Mouse (Mus musculus): ENCODE data around the gene Eif4g2.

The Eif4g2 gene

DNA sequence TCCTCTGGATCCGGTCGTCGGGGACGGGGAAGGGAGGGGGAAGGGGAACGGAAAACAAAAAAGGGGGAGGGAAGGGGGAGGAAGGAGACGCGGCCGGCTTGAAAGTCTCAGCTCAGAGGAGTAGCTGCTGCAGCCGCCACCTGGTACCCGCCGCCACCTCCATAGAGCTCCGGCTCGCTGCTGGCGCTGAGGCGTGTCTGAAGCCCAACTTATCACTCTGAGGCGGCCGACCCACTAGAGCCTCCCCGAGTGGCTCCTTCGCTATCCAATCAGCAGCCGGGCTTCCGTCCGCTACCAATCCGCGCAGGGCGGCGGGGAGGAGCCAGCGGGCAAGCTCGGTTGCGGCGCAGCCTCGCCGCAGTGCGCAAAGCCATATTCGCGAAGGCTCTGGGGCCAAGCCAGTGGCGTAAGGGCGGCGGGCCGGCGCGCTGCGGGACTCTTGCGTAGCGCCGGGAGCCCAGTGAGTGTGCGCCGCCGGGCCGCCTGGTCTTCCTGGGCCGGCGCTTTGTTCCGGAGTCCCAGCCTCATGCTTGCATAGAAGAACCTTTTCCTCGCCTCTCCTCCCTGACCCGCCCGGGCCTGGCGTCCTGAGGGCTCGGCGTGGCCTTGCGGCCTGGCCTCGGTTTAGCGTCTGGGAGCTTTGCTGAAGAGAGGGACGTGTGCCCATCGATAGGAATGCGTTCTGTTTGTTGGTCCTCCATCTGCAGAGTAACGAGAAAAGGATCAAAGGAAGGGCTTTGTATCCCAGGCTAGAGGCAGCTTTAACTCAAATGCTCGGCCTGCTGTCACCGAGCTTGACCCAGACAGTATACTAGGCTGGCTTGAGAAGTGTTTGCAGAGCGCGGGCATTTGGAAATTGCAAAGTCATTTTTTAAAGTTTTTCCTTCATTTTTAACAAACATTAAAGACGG lies at the start of gene Eif4g2:
Eif4g2 (minus strand) TSS at position 209 of the 911 bp plus-strand sequence.
- peak; percentile 99 for DNase-seq (ENCODE audit: low read depth, low spot score)

DNA sequence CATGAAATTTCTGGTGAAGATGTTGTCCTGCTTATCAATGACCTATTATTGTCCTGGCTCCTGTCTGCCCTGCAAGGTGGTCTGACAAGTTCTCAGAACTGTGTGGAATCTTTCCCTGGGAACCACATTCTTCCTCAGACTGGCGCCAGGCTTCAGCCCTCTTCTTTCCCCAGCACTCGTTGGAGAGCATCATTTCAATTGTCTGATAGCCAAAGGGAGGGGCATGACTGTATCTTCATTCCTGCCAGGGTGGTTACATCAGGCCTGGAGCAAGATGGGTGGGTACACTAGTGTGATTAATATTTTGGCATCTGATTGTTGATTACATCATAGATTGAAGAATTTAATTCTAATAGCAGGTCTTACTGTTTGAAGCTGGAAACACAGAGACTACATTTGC lies 49.8 kb upstream of the Eif4g2 start:
- no peak for DNase-seq (ENCODE audit: low read depth, low spot score)

DNA sequence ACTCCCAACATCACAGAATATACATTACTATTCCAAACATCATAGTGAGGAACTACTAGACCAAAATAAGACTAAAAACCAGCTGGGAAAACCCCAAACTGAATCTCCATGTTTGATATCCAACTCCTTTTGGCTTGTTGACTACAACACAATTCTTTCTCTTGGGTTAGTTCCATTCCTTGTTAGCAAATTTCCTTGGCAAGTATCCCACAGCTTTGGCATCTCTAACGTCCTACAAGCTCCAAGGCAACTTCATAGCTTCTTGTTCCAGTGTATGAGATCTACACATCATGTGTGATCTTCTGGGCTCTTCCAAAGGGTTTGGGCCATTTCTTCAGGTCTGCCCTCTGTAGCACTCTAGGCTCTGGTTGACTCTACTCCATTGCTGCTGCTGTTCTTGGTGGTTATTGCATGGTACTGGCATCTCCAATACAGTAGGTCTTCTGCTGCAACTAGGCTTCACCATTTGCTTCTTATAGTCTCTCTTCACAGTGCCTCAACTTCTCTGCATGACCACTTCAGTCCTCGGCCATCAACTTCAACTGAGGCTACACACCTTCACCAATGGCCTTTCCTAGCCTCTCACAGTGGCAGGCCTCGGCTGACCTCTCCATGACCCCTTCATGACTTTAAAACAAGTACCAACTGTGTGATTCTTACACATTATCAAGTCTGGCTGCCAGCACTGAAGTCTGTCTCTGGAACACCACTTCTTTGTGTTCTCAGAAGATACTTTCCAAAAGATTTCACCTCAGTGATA lies 44.0 kb upstream of the Eif4g2 start:
- no peak for DNase-seq (ENCODE audit: low read depth, low spot score)

DNA sequence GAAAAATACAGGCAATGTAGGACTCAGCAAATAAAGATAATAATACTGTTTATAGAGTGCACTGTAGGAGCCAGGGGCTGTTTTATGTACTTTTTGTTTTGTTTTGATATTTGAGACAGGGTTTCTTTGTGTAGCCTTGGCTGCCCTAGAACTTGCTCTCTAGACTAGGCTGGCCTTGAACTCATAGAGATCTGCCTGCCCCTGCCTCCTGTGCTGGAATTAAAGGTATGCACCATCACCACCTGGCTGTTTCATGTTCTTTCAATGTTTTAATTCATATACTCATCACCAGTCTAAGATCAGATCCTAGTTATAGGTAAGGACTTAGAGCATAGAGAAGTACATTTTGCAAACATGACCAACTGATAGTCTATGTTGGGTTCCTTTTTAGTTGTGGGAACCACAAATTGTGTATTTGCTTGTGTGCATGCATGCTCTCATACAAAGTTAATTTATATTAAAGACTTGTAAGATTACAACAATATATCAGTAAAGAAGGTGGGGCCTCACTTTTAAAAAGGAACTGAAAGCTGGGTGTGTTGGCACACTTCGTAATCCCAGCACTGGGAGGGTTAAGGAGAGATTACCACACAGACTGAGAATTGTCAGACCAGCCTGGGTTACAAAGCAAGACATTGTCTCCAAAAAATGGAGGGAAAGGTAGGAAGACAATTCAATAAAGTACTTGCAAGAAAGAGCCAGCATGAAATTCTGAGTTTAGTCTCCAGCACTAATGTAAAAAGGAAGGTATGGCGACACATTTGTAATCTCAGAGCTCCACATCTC lies 41.1 kb upstream of the Eif4g2 start:
- no peak for DNase-seq (ENCODE audit: low read depth, low spot score)

DNA sequence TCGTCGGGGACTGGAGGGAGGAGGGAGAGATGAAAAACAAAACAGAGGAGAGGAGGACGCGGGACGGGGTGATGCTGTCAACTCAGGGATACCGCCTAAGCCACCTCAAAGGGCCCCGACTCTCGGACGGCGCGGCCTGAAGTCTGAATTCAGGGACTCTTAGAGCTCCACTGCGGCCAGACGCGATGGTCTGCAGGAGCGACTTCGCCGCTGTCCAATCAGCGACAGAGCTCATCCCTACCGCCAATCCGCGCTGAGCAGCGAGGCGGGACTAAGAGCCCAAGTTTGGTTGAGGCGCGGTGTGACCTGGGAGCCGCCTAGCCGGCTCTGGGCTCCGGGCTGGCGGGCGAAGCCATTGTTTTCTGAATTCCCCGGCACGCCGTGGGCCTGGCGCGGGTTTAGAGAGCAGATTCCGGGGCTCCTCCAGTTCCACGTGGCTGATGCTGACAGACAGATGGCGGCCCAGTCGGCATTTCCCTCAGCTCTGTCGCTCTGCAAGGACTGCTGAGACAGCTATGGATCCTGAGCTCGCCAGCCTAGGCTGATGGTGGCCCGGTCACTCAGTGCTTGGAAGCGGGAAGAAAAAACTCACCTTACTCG lies 39.8 kb upstream of the Eif4g2 start:
- DNase-seq (ENCODE audit: low read depth, low spot score) = peak; percentile 97

DNA sequence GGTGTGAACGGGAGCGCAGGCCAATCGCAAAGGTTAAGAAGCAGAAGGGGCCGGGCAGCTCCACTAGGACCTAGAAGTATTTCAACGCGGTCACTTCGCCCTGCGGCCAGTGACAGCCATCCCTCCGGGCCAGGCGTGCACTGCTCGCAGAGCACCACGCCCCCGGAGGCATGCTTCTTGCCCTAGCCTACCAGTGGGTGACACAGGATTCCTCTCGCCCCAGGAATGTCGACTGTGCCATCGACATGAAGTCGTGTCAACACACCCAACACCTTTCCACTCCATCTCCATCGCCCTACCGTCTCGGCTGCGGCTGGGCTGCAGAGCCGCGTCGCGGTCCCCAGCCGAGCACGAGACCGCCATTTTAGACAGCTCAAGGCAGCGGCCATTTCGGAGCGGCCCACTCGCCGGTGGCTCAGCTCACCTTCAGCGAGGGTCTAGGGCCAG lies 39.3 kb upstream of the Eif4g2 start:
- DNase-seq (ENCODE audit: low read depth, low spot score) = no peak

DNA sequence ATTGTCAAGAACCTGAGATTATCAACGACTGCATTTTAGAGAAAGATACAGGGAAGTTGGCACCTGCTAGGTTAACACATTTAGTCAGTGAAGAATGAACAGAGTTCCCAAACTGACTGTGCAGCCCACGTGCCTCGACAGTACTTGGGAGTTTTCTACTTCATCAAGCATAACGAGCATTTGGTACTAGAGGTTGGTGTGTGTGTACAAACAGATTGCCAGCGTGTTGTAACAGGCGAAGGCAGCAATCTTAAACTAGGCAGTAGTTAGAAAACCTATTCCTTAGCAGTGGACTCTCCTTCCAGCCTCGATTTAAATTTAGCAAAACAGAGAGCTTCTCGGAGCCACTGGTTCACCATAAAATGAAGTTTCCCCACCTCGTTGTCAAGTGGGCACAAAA lies 38.7 kb upstream of the Eif4g2 start:
- DNase-seq (ENCODE audit: low read depth, low spot score) = no peak

DNA sequence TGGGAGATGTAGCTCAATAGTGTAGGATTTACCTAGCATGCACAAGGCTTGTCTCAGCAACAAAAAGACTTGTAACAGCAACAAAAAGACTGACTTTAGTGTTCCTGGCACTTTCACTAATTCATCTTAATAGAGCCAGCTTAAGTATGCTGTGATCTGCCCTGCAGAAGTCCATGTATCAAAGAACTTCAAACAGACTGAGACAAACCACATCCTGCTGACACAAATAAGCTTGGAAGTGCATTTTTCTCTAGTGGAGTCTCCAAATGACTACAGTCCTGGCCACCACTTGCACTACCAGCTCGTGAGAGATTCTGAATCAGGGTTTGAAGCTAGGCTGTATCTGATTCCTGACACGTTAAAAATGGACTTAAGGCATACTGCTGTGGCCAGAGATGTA lies 26.7 kb upstream of the Eif4g2 start:
- DNase-seq (ENCODE audit: low read depth, low spot score) = peak; percentile 42

DNA sequence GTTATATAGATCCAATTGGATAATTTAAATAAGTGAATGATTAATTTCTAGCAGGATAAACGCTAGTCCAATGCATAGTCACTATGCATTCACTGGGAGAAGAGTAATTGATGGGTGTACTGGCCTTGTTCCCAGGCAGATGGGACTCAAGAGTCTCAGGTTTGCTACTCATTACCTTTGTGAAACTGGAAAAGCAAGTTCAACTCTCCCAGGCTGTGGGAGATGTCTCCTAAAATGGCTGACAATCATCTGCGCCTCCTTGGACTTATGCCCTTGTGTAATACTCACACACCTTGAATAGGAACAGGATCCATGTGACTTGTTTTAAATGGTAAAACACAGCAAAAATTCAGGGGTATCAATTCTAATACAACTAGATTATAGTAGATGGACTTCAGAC lies 26.3 kb upstream of the Eif4g2 start:
- DNase-seq (ENCODE audit: low read depth, low spot score) = no peak

DNA sequence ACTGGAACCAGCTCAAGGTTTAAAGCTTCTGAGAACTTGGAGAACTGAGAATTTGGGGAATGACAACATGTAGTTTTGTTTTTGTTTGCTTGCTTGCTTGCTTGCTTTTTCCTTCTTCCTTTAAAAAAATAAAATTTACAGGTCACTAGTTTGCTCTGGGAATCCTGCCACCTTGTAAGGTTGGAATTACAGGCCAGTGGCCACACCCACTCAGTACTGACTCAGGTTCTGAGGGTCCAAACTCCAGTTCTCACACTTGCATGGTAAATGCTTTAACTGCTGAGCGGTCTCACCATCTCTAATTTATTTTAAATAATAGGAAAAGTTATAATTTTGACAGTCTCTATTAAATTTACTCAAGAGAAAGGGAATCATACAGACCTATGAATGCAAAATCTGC lies 15.4 kb upstream of the Eif4g2 start:
- no peak for DNase-seq (ENCODE audit: low read depth, low spot score)

DNA sequence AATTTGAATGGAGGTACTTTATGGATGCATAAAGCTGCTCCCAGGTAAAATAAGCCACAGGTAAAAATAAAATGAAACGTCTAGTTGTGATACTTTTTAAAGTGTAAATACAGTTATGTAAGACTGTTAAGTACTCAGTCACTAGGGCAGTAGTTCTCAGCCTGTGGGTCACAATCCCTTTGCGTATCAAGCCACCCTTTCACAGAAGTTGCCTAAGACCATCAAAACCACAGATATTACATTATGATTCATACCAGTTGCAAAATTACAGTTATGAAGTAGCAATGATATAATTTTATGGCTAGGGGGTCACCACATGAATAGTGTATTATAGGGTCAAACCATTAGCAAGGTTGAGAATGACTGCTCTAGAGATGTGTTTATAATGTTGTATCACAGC lies 12.3 kb upstream of the Eif4g2 start:
- no peak for DNase-seq (ENCODE audit: low read depth, low spot score)

DNA sequence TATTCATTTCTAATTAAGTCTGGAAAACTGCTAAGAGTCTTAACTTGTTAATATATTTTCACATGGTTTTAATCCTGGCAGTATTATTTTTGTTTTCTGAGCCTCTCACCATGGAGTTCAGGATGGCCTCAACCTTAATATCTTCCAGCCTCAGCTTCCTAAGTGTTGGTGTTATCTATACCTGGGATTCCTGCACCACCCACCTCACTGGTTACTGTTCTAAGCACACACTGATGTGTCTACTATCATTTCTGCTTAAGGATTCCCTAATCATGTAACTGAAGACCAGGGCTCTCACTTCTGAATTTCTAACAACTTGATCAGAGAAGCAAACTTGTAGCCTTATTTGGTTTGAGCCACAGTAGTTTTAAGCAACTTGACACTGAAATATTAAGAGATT lies 2.3 kb upstream of the Eif4g2 start:
- no peak for DNase-seq (ENCODE audit: low read depth, low spot score)

DNA sequence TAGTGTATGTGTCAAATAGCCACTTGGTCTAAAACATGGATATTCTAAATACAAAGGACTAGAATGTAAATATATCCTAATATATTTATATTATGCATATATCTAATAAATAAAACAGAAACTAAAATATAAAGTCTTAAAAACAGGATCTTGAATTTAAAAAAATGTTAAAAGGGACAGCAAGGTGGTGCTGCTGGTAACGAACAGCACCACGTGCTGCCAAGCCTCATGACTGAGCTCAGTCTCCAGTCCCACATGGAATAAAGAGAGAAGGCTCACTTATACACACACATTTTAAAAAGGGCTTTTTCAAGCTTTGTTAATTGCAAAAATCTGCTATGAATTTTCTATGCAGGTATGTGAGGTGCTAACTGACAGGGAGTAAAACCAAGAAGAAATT lies 1.6 kb upstream of the Eif4g2 start:
- DNase-seq (ENCODE audit: low read depth, low spot score) = no peak

DNA sequence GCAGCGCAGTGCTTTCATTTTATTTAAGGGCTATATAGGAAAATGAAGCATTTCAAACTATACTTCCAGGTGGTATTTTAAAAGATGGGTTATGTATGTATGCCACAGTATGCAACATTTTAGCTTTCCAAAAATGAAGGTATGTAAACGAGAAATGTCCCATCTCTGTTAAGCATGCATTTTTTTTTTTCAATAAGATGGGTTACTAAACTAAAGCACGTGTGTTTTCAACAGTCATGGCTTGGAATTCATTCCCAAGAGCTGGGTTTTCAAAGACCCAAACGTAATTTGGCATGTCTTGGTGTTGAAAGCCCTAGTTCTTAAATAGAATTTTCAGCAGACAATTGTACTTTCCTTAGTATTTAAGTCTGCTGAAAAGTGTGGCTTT lies 897 bp upstream of the Eif4g2 start:
- no peak for DNase-seq (ENCODE audit: low read depth, low spot score)

DNA sequence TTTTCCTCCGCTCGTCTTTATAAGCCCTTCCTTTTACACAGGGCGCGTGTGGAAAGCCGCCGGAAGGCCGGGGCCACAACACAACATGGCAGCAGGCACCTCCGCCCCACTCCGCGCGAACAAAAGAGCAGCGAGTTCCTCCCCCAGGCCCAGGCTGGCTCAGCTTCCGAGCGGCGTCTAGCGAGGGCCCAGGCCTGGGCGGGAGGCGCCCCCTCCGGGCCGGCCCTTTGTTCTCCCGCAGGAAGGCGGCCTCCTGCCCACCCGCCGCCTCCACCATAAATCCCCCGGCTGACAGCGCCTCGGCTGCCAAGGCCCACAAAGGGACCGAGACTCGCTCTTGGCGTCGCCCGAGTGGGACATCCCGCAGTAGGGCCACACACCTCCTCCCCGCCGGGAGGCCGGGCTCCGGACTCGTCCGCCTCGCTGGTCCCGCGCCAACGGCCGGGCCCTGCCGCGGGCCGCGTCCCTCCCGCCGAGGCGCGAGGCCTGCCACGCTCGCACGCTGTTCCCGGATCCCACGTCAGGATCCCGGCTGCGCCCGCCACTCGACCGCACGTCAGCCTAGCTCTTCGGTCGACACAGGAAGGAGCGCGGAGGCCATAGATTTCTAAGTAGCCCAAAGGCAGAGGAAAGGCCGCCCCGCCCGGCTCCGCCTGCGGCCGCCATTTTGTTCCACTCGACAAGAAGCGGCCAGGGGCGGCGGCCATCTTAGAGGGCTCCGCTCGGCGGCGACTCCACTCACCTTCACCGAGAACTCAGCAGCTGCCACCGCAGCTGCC lies 598 bp downstream of the Eif4g2 start:
- peak; percentile 95 for DNase-seq (ENCODE audit: low read depth, low spot score)

DNA sequence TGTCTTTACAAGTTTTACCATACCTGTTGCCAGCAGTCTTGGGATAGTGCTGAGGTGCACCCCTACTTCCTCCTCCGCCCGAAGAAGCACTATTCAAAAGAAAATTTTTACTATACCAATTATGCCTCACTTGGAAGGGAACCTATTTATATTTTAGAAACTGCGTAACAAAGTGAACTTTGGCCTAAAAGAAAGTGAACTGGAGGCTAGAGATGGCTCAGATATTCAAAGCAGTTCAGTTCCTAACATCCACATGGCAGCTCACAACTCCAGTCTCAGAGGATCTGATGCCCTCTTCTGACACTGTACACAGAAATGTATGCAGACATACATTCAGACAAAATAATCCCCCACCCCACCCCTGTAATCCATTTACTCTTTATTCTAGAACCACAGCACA lies 2.0 kb downstream of the Eif4g2 start:
- no peak for DNase-seq (ENCODE audit: low read depth, low spot score)

DNA sequence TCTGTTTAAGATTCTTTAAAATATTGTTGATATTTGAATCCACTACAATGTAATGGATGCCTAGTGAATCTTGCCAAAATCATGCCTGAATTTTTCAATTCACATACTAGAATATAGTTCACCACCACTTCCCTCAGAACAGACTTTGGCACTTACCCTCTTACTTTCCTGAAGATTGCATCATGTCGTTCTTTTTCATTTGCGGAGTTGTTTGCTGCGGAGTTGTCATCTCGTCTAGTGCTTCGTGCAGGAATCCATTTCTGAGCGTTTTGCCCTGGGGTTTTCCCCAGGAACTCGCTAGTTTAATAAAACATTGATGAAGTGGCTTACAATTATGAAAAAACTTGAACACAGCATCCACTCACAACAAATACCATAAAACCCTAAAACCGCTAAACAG lies 2.8 kb downstream of the Eif4g2 start:
- DNase-seq (ENCODE audit: low read depth, low spot score) = no peak

DNA sequence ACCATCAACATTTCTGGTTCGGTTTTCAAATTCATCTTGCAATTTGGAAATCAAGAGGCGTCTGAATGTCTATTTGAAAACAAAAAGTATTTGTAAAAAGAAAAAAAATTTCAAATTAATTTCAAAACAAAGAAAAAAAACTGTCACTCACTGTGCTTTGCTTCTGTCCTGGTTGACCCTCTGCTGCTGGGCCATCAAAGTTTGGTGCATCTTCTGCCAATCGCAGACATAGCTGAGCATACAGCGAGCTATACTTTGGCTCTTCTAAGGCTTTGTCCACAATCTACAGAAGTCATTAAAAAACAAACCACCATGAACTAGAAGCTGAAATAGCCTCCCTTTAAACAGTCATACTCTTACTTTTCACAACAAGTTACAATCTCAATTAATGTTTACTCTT lies 4.6 kb downstream of the Eif4g2 start:
- DNase-seq (ENCODE audit: low read depth, low spot score) = no peak

DNA sequence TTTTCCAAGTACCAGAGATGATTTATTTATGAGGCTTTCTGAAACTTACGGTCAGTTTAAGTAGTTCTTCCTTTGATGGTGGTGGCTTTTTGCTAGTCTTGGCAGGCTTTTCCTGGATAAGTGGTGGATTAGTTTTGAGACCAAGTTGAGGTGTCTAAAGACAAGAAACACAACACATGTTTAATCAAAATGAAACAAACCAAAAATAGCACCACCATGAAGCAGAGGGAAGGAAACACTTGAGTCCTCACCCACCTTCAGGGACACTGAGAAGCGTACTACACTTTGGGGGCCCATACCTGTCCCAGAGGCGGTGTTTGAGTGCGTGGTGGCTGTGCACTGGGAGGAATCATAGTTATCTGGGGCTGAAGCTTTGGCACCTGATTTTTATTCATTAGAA lies 7.5 kb downstream of the Eif4g2 start:
- DNase-seq (ENCODE audit: low read depth, low spot score) = no peak

DNA sequence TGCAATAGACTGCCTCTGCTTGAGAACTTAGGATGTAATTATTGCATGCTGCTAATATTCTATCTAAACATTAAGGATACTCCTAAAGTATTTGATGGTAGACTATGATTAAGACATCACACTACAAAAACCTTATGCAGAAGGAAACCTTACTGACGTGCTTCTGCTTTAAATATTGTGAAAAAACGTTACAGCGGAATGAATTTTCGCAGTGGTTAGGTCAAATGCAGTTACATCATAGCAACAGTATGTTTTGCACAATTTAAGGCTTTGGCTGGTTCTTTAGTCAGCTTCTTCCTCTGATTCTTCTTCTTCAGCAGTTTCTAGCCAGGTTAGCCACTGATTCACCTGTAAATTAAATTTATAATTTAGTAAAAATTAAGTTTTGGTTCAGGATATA lies 10.4 kb downstream of the Eif4g2 start:
- DNase-seq (ENCODE audit: low read depth, low spot score) = no peak

DNA sequence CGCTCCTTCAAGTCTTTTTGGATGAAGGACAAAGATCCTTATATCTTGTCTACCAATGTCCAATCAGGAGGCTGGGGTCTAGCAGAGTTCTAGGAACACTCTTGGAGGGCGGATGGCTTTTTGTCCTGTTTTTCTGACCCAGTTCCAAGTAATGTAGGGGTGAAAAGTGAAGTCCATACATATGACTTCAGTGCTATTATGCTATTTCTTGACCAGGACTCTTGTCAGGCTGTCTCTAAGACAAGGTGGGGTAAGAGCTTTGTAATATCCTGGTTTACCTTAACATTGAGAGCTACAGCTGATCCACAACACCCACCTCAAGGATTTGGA lies 12.7 kb downstream of the Eif4g2 start:
- no peak for DNase-seq (ENCODE audit: low read depth, low spot score)

Measured in CD4-positive helper T cell, adult 2 months (primary cell).